Mouse (Mus musculus) MEL (cell line): ENCODE data around the gene Egr4. TPM values are rescaled to one million over a fixed set of nuclear protein-coding genes. Genes with fewer than 3 reads are reported as not detected.

ENCODE experiments used
- DNase-seq: peaks from one replicate; pipeline ENCODE4 v3.0.0; 2011; ENCODE audit warnings: low read depth, low spot score
- H3K27ac ChIP-seq: 2 replicates; pipeline ENCODE4 v1.5.1; 2012; ENCODE audit warnings: low read depth, mild to moderate bottlenecking, control low read depth, low read length, moderate library complexity; ENCODE audit not compliant: control insufficient read depth
- H3K27me3 ChIP-seq, 2 experiments: fragments of 150-350 bp in 1 of 2; sonication (generic) in 1 of 2; 2 replicates each; pipeline ENCODE4 v1.6.1; 2012; ENCODE audit warnings: low read length in 2 of 2, mild to moderate bottlenecking in 2 of 2, improper control_type of control experiment in 1 of 2, moderate library complexity in 1 of 2; ENCODE audit not compliant: insufficient read depth in 2 of 2, control insufficient read depth in 1 of 2
- H3K36me3 ChIP-seq, 2 experiments: 2 replicates each; pipeline ENCODE4 v1.6.1; 2012 to 2014; ENCODE audit warnings: low read length in 2 of 2, improper control_type of control experiment in 1 of 2, inconsistent platforms in 1 of 2, mild to moderate bottlenecking in 1 of 2; ENCODE audit not compliant: insufficient read depth in 2 of 2, control insufficient read depth in 1 of 2
- H3K4me1 ChIP-seq, 2 experiments: fragments of 150-350 bp in 1 of 2; sonication (generic) in 1 of 2; 2 replicates each; pipeline ENCODE4 v1.6.1; 2012; ENCODE audit warnings: low read length in 2 of 2, improper control_type of control experiment in 1 of 2, mild to moderate bottlenecking in 1 of 2; ENCODE audit not compliant: insufficient read depth in 2 of 2, control insufficient read depth in 1 of 2
- H3K4me3 ChIP-seq, 2 experiments: fragments of 150-350 bp in 1 of 2; sonication (generic) in 1 of 2; 2 replicates each; pipeline ENCODE4 v1.5.1; 2012; ENCODE audit warnings: low read depth in 2 of 2, low read length in 2 of 2, mild to moderate bottlenecking in 2 of 2, moderate library complexity in 2 of 2, control low read depth in 1 of 2, improper control_type of control experiment in 1 of 2; ENCODE audit not compliant: control insufficient read depth in 1 of 2, insufficient read depth in 1 of 2
- H3K79me2 ChIP-seq: 2 replicates; pipeline ENCODE4 v1.6.1; 2012; ENCODE audit warnings: mild to moderate bottlenecking, low read length, moderate library complexity; ENCODE audit not compliant: control insufficient read depth, poor library complexity, insufficient read depth
- H3K9ac ChIP-seq: 2 replicates; pipeline ENCODE4 v1.6.1; 2012; ENCODE audit warnings: low read depth, mild to moderate bottlenecking, control low read depth, low read length, moderate library complexity; ENCODE audit not compliant: control insufficient read depth, poor library complexity, severe bottlenecking
- H3K9me3 ChIP-seq: fragments of 150-350 bp; sonication (generic); replicated peaks from 2 replicates; pipeline ENCODE4 v1.6.1; 2012; ENCODE audit warnings: mild to moderate bottlenecking, low read length, improper control_type of control experiment, moderate library complexity; ENCODE audit not compliant: insufficient read depth
- BHLHE40 ChIP-seq: IDR thresholded peaks from 2 replicates; pipeline ENCODE4 v1.6.1; 2012; ENCODE audit warnings: low read depth, mild to moderate bottlenecking, inconsistent platforms, low read length, improper control_type of control experiment, borderline replicate concordance
- CHD1 ChIP-seq: IDR thresholded peaks from 2 replicates; pipeline ENCODE4 v1.6.1; 2012; ENCODE audit warnings: low read depth, mild to moderate bottlenecking, inconsistent platforms, low read length, improper control_type of control experiment
- CTCF ChIP-seq, 3 experiments: IDR thresholded peaks in 2 of 3; conservative IDR thresholded peaks in 1 of 3; 2 replicates each; pipeline ENCODE4 v1.5.1; 2011 to 2012; ENCODE audit warnings: low read length in 3 of 3, low read depth in 2 of 3, mild to moderate bottlenecking in 2 of 3, improper control_type of control experiment in 1 of 3, inconsistent platforms in 1 of 3, mixed read lengths in 1 of 3, moderate library complexity in 1 of 3; ENCODE audit not compliant: control insufficient read depth in 1 of 3, insufficient read depth in 1 of 3, poor library complexity in 1 of 3, severe bottlenecking in 1 of 3
- EP300 ChIP-seq, 2 experiments: IDR thresholded peaks; 2 replicates each; pipeline ENCODE4 v1.6.1; 2011; ENCODE audit warnings: improper control_type of control experiment in 2 of 2, low read length in 2 of 2, low read depth in 1 of 2, mild to moderate bottlenecking in 1 of 2
- ETS1 ChIP-seq: IDR thresholded peaks from 2 replicates; pipeline ENCODE4 v1.6.1; 2012; ENCODE audit warnings: low read depth, mild to moderate bottlenecking, inconsistent platforms, low read length, improper control_type of control experiment, moderate library complexity
- GATA1 ChIP-seq: IDR thresholded peaks from 2 replicates; pipeline ENCODE4 v1.6.1; 2011; ENCODE audit warnings: low read depth, low read length, improper control_type of control experiment
- JUND ChIP-seq: IDR thresholded peaks from 2 replicates; pipeline ENCODE4 v1.6.1; 2011; ENCODE audit warnings: low read depth, mild to moderate bottlenecking, improper control_type of control experiment, low read length
- KAT2A ChIP-seq: conservative IDR thresholded peaks from 2 replicates; pipeline ENCODE4 v1.6.1; 2012; ENCODE audit warnings: low read depth, low read length, improper control_type of control experiment, inconsistent platforms
- MAFK ChIP-seq: IDR thresholded peaks from 2 replicates; pipeline ENCODE4 v1.6.1; 2011; ENCODE audit warnings: low read depth, mild to moderate bottlenecking, low read length, improper control_type of control experiment, borderline replicate concordance
- MAZ ChIP-seq: IDR thresholded peaks from 2 replicates; pipeline ENCODE4 v1.6.1; 2012; ENCODE audit warnings: low read depth, mild to moderate bottlenecking, inconsistent platforms, low read length, improper control_type of control experiment
- MYB ChIP-seq: IDR thresholded peaks from 2 replicates; pipeline ENCODE4 v1.6.1; 2011; ENCODE audit warnings: mild to moderate bottlenecking, low read depth, low read length, improper control_type of control experiment
- MYC ChIP-seq: IDR thresholded peaks from 2 replicates; pipeline ENCODE4 v1.6.1; 2011; ENCODE audit warnings: low read depth, mild to moderate bottlenecking, low read length, improper control_type of control experiment, moderate library complexity
- NELFE ChIP-seq: IDR thresholded peaks from 2 replicates; pipeline ENCODE4 v1.6.1; 2011; ENCODE audit warnings: low read depth, low read length, improper control_type of control experiment
- NRF1 ChIP-seq: IDR thresholded peaks from 2 replicates; pipeline ENCODE4 v1.6.1; 2014; ENCODE audit warnings: low read depth, mild to moderate bottlenecking, inconsistent platforms, low read length, improper control_type of control experiment, moderate library complexity; ENCODE audit not compliant: poor library complexity, insufficient read depth, severe bottlenecking
- POLR2AphosphoS5 ChIP-seq: IDR thresholded peaks from 2 replicates; pipeline ENCODE4 v1.6.1; 2012; ENCODE audit warnings: low read depth, borderline replicate concordance, mild to moderate bottlenecking, inconsistent platforms, low read length, moderate library complexity, mixed read lengths
- RAD21 ChIP-seq: IDR thresholded peaks from 2 replicates; pipeline ENCODE4 v1.6.1; 2011; ENCODE audit warnings: mild to moderate bottlenecking, low read depth, low read length, improper control_type of control experiment
- SMC3 ChIP-seq: IDR thresholded peaks from 2 replicates; pipeline ENCODE4 v1.6.1; 2011; ENCODE audit warnings: low read depth, low read length, improper control_type of control experiment
- TBP ChIP-seq: IDR thresholded peaks from 2 replicates; pipeline ENCODE4 v1.8.0; 2011; ENCODE audit warnings: low read depth, low read length, improper control_type of control experiment
- TCF12 ChIP-seq: IDR thresholded peaks from 2 replicates; pipeline ENCODE4 v1.6.1; 2014; ENCODE audit warnings: low read depth, mild to moderate bottlenecking, inconsistent platforms, low read length, improper control_type of control experiment, moderate library complexity
- USF1 ChIP-seq: IDR thresholded peaks from 2 replicates; pipeline ENCODE4 v1.6.1; 2014; ENCODE audit warnings: low read depth, mild to moderate bottlenecking, inconsistent platforms, low read length, improper control_type of control experiment, moderate library complexity
- ZKSCAN1 ChIP-seq: IDR thresholded peaks from 2 replicates; pipeline ENCODE4 v1.6.1; 2012; ENCODE audit warnings: low read depth, mild to moderate bottlenecking, inconsistent platforms, low read length, improper control_type of control experiment, moderate library complexity
- ZMIZ1 ChIP-seq: IDR thresholded peaks from 2 replicates; pipeline ENCODE4 v1.6.1; 2012; ENCODE audit warnings: low read depth, mild to moderate bottlenecking, inconsistent platforms, low read length, improper control_type of control experiment, moderate library complexity
- polyA plus RNA-seq, 2 experiments: library from polyadenylated mRNA; stranded (reverse) in 1 of 2; unstranded in 1 of 2; fragments of >175 nt in 1 of 2; fragments of >200 nt in 1 of 2; gene quantifications; 2 replicates each; pipeline versions ENCODE4 v1.2.1 to v1.2.4; 2012; ENCODE audit warnings: low replicate concordance in 2 of 2, low read depth in 1 of 2; ENCODE audit not compliant: insufficient read length in 2 of 2, insufficient read depth in 1 of 2, missing spikeins in 1 of 2
- total RNA-seq: library from RNA; depleted of rRNA; stranded (reverse); fragments of 300-350 nt; gene quantifications from 2 replicates; pipeline ENCODE4 v1.2.3, GENCODE M21; 2012

Gene Egr4
- total and polyA plus RNA-seq, 3 experiments = not detected

GRCm38 (mm10) chr6:85508602-85509001 is 4.8 kb downstream of the Egr4 start:
- no peak overlapping the region for H3K9ac ChIP-seq

GRCm38 (mm10) chr6:85504908-85505307 is 8.5 kb downstream of the Egr4 start:
- H3K4me1 ChIP-seq = no peaks in the 10 kb centered on the region
- H3K27ac ChIP-seq = no peak overlapping the region
- no peaks in the 10 kb centered on the region for H3K9me3 ChIP-seq
- no peak for DNase-seq
- no peaks in the 10 kb centered on the region for H3K36me3 ChIP-seq
- no peaks in the 10 kb centered on the region for H3K27me3 ChIP-seq
- no peaks in the 10 kb centered on the region for H3K79me2 ChIP-seq
- no peak for TF ChIP-seq ETS1
- no peak for TF ChIP-seq CHD1
- no peak for TF ChIP-seq ZMIZ1
- no peak for TF ChIP-seq RAD21
- TF ChIP-seq ZKSCAN1 = no peak
- TF ChIP-seq MAZ = no peak
- no peak for TF ChIP-seq SMC3
- no peak for TF ChIP-seq BHLHE40
- TF ChIP-seq CTCF (IDR thresholded peaks at IDR 0.05 in 2 of 3, conservative IDR thresholded peaks at IDR 0.05 in 1 of 3; ENCODE audit: control insufficient read depth in 1 of 3, insufficient read depth in 1 of 3, low read depth in 2 of 3, low read length in 3 of 3, poor library complexity in 1 of 3, severe bottlenecking in 1 of 3) = no peak
- TF ChIP-seq EP300 (IDR thresholded peaks at IDR 0.05; ENCODE audit: low read depth in 1 of 2, low read length in 2 of 2) = no peak
- TF ChIP-seq TCF12 = no peak
- TF ChIP-seq GATA1 = no peak
- TF ChIP-seq JUND = no peak
- no peak for TF ChIP-seq MYB
- no peak for TF ChIP-seq USF1
- TF ChIP-seq MAFK = no peak
- TF ChIP-seq KAT2A = no peak
- H3K9ac ChIP-seq = no peak overlapping the region
- H3K4me3 ChIP-seq = no peak overlapping the region

More at GRCm38 (mm10) chr6:85508602-85509001, 4.8 kb downstream of the Egr4 start:
- Histone ChIP-seq H3K27ac (no peak overlapping the region), H3K4me1 (no peaks in the 10 kb centered on the region), H3K79me2 (no peaks in the 10 kb centered on the region), H3K36me3 (no peaks in the 10 kb centered on the region), H3K9me3 (no peaks in the 10 kb centered on the region), H3K4me3 (no peak overlapping the region), H3K27me3 (no peaks in the 10 kb centered on the region)
- TF ChIP-seq TBP (no peak), NELFE (no peak), NRF1 (no peak), MYC (no peak), MAZ (no peak), POLR2AphosphoS5 (no peak), KAT2A (no peak), JUND (no peak), USF1 (no peak), GATA1 (no peak), MYB (no peak), TCF12 (no peak), CHD1 (no peak)
- DNase-seq = no peak
